Mouse (Mus musculus) kidney, adult 9 months (tissue): ENCODE data around the gene Hs2st1.

Source experiments
- DNase-seq: peaks from one replicate; pipeline ENCODE4 v3.0.0; 2022

Gene Hs2st1

DNA sequence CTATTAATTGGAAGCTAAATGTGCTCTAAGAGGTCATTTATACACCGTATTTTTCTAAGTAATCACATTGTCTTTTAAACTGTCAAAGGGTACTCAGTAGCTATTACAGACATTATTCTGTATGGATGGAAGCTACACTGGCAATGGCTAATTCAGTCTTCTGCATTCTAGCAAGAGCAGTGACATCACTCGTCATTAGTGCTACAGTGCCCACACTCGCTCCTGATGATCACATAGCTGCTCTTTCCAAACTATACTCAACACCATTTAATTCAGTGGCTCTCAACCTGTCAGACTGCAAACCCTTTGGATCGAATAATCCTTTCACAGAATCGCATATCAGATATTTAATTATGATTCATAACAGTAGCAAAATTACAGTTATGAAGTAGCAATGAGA lies 19.3 kb downstream of the Hs2st1 start:
- DNase-seq = no peak

DNA sequence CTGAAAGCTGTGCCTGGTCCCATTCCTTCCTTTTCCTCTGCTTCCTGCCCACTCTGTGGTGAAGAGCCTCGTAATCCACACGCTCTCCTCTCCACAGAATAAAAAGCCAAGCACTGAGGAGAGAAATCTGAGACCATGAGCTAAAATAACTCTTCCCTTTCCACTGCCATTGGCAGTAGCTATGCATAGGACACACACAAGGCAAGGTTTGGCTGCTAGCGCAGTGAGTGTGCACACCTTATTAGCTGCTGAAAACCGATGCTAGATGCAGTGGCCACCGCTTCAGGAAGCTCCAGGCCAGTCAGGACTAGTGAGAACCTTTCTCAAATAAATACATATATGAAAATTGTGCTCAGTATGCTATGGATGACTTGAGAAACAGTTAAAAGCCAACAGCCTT lies 19.9 kb downstream of the Hs2st1 start:
- DNase-seq = no peak

DNA sequence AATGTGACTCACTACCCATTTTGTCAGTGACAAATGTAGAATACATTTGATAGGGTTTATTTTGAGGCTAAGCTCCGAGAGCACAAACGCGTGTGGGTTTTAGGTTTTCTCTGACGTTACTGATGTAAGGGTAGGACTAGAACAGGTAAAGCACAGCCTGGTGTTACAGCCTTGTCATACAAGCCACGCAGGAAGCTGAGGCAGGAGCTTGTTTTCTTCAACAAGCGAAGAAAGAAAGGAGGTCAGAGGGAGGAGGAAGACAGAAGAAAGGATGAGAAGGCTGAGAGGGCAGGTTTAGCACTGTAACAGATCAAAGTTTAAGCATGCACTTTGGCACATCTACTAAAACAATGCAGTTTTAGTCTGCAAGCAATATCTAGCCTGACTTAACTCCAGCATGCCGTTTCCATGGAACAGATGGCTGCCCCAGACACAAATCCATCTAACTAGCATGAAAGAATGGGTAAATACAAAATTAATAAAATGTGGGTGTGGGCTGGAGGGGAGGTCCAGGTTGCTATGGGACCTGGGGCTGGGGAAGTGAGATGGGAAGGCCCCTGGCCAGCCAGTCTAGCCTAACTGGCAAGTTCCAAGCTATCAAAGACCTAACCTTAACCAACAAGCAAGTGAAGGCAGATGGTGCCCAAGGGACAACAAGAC lies 21.7 kb downstream of the Hs2st1 start:
- DNase-seq = peak; percentile 33

DNA sequence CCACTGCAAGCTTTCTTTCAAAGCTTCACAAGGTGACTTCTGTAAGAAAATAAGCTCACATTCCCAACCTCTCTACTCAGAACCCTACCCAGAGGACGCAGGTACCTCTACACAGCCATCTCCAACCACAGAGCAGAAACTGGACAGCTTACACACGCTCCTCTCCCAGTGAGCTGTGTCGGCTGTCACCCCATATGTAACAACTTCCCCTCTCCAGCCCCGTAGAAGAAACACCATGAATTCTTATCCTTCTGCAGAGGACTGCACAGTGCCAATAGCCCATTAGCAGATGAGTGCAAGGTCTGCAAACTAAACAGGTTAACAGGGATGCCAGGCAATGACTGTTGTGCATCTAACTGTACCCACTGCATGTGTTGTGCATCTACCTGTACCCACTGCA lies 23.5 kb downstream of the Hs2st1 start:
- DNase-seq = no peak

DNA sequence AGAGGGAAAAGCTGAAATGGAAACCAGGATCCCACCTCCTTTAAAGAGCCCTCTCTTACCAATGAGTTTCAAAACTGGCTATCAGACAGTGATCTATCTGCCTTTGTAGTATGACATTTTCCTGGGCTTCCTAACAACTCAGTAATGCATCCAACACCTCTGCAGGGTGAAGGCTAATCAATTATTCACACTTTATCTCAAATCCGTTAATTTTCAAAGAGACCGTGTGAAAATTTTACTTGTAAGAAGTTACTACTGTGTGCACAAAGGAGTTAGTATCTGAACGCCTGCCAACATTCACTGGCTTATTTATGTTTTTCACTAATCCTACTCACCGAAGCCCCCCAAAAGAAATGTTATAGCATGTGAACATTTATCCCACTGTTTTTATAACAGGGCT lies 24.1 kb downstream of the Hs2st1 start:
- no peak for DNase-seq

DNA sequence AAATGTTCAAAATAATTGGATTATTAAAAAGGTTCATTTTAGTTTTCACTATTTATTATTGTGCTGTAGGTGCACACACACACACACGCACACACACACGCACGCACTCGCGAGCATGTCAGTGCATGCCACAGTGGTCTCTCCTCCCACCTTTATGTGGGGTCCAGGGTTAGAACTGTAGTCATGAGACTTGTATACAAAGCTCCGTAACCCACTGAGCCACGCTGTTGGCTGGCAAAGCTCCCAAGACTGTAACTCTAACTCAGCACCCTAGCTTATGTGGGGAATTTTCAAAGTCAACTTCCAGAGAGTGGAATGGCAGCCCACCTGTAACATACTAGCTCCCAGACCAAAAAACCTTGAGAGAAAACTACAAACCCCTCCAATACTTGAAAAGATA lies 24.8 kb downstream of the Hs2st1 start:
- DNase-seq = no peak

DNA sequence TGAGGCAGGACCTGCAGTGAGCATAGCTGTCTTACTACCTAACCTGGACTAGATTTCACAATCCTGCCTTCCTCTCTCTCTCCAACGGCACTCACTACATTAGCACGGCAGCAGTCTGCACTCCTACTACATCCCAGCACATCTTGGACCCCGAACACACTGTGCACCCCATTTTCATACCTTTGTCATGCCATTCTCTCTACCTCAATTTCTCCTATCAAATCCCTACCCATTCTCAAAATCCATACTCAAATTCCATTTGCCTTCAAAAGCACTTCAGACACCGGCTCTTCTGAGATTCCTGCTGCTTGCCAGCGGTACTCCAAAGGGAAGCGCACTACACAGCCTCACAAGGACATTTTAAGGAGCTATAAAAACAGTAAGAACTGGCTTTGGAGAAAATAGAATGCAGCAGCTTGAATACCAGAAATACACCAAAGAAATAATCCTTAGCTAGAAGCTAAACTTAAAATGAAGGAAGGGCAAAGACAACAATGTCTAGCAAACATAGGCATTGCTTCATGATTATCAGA lies 28.0 kb downstream of the Hs2st1 start:
- no peak for DNase-seq

DNA sequence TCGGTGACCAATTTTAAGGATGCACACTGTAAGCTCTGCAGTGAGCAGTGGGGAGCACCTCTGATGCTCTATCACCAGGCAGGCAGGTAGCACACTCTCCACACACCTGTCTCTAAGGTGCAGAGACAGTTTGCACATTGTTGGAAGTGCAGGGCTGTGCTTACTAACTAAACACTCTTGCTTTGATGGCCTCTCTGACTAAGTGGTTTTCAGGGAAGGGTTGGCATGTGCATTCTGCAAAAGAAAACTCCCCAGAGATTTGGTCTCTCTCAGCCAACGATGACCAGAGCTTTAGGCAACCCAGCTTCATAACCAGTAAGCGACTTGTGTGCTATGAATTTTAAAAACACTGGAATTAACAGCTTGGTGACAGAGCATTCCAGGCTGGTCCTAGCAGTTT lies 29.2 kb downstream of the Hs2st1 start:
- DNase-seq = no peak

DNA sequence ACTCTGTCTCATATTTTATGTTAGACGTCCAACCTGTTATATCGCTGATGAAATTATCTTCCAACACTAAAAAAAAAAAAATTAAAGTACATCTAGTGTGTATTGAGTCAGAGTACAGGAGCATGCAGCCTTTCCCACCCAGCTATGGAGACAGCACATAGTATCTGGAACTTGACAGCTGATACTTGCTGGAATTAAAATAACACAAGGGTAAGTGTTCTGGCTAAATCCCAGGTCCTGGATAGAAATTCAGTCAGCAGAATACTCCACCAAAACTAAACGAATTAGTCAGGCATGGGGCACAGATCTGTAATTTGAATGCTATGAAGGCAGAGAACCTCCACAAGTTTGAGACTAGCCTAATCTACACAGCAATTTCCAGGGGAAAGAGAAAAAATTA lies 30.9 kb downstream of the Hs2st1 start:
- no peak for DNase-seq

DNA sequence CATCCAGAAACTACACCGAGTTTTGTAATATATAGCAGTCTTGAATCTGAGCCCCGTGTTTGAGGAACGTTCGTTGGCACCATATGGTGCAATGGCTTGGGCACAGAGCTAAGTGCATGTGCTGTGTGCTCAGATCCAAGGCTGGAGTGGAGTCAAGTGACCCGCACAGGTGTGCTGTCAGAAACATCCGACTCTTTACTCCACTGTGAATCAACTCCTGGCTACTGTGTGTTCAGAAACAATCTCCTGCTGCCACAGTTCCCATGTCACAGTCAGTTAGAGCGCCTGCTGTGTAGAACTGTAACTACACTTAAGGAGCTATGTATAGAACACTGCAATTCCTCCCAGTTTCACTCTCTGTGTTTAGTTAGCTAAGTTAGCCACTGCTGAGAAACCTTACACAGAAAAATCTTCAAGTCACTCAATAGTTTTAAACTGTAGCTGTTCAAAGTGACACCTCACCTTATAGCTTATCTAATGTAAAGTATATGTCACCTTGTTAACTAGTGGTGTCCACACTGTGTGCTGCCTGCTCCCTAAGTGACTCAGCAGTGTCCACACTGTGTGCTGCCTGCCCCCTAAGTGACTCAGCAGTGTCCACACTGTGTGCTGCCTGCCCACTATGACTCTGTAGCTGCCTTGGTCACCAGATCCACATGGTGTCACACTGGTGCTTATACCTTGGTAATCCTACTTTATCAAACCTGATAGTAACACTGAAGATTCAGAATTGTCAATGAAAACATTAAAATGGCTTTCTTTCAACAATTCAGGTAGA lies 32.7 kb downstream of the Hs2st1 start:
- no peak for DNase-seq

DNA sequence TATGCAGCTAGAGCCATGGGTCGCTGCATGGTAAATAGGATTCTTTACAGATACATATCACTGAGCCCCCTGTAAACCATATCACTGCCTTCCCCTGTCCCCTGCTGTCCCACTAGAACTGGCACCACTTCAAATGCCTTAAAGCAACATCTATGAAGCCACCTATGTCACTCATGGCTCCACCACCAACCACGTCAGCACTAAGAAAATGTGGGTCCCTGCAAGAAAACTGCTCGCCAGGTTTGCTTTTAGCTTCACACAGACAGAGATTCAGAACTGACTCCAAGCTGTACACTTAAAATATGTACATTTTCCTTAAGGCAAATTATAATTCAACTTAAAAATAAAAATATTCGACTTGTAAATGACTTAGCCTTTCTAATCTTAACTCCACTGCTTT lies 34.9 kb downstream of the Hs2st1 start:
- DNase-seq = no peak

DNA sequence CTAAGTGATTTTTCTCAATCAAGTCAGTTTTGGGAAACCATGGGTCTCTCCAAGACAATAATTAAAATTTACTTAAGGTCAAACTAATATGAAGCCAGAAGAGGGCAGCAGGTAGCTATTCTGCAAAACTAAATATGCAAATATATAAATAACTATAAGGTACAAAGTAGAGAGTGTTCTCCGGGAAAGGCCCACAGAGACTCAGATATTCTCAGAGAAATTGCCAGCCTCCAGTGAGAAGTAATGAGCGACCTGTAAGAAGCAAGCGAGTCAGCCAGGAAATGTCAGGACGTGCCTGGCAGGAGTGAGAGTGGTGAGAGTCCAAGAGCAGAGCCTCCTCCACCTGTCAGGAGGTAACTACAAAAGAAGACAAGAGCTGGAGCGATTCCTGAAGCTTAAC lies 39.0 kb downstream of the Hs2st1 start:
- DNase-seq = peak; percentile 52

DNA sequence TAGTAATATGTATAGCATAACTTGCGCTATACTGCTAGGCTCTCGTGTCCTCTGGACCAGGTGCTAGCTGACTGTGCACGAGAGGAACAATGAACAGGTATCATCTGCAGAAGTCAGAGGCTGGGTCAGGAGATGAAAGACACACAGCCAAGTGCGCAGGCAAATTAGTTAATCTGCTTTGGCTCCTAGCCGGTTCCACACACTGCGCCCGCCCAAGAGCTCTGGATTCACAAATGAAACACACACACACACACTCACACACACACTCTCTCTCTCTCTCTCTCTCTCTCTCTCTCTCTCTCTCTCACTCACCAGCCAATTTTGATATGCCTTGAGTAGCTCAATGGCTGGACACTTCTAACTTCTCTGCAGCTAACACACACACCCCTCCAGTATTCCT lies 42.1 kb downstream of the Hs2st1 start:
- no peak for DNase-seq

DNA sequence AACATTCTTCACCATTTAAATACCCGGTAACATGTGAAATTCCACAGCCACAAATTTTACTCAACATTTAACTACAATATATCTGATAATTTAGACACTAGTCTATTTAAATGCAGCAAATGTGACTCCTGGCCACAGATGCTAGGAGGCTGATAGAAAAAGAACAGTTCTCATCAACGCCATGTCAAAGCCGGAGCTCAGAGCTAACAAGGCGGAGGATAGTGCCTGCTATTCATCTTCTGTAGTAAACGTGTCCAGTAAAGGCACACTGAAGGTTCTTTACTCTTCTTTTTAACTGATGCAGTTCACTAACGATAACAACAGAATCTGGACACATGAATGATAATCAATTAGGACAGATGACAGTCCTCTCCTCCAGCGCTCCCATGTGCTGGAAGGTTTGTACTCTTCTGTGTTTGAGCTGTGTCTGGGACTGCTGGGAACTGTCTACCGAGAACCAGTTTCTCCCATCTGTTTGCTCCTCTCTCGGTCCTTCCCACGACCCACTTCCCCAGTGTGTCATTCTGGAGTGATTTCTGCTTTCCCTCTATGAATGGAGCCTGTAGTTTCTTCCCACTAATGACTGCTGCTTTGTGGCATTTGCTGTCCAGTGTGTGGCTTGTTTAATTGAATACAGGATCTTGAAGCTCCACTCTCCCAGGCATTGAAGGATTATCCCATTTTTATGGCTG lies 50.3 kb downstream of the Hs2st1 start:
- DNase-seq = no peak

DNA sequence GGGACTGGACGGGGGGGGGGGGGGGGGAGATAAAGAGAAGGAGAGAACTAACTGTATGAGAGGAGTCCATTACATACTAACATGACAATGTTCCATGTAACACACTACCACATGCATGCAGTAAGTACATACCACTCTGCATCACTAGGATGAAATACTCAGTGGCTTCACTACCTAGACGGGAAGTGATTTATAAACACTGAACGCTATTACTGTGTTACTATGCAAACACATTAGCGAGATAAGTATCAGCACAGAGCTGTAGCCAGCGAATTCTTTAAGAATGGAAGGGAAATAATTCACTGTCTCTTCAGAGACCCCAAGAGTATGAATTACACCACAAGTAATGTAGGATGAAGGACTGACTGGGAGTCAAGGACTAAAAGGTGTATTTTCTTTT lies 51.1 kb downstream of the Hs2st1 start:
- no peak for DNase-seq

DNA sequence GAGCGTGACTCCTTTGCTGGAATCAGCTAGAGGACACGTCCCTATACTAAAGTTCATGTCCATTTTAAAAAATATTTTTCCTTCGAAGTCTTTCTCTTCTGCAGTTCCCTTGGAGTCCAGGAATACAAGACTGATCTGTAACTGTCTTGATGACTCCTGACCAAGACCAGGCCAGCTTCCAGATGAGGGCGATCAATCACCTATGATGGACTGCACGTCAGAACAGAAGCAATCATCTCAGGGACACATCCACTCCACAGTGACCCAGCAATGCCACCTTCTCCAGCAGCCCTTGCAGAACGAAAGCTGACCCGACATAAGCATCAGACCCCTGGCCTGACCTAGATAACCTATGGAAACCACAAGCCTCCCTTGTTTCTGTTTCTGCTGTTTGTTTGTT lies 54.7 kb downstream of the Hs2st1 start:
- DNase-seq = no peak

DNA sequence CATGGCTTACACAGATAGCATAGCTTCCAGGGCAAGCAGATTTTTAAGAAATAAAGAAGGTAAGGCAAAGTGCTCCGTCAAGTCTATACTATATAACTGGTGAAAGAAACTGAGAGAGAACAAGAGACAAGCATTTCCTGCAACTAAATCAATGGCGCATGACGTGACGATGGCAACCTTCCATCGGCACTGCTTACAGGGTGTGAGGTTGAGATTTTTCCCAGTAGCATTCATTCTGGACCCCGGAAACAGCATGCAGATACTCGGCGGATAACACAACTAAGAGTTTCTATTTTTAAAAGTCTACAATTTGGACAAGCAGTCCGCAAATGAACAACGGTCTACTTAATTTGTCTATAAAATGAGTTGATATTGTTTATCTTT lies 55.9 kb downstream of the Hs2st1 start:
- DNase-seq = peak; percentile 40

DNA sequence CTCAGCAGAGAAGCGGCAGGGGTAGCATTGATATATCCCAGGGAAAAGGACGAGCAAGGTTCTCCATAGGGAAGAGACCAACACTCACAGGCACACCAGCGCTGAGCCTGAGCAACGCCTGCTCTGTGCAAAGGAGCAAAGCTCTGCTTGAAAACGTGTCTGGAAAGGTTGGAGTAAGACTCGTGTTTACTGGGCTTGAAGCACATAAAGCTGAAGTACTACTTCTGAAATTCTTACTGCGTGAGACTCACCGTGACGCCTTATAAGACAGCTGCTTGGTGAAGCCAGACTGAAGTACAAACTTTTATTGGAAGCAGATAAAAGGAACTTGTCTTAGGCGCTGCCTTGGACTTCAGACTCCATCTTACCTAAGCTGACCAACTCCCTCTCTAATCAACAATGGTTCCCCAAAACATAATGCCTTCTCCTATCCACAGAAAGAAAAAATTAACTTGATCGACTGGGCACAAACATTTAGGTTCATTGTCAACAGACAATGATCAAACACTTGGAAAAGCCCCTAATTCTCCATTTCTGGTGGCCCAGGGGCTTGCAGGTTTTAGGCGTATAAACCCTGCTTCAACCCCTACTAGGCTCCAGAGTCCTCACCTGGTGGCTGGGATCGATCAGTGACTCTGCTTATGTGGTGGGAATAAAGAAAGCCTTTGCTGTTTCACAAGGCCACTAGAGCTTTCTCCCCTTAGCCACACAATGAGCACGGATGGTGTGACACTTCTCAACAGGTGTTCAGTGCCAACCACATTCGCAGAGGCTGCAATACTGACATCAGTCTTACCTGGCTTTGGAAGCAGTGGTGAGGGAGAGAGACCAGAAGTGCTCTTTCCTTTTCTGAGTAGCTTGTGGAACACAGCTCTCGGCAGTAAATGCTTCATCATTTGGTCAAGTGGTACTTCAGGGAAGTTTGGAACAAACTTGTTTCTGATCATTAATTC lies 56.5 kb downstream of the Hs2st1 start:
- no peak for DNase-seq

DNA sequence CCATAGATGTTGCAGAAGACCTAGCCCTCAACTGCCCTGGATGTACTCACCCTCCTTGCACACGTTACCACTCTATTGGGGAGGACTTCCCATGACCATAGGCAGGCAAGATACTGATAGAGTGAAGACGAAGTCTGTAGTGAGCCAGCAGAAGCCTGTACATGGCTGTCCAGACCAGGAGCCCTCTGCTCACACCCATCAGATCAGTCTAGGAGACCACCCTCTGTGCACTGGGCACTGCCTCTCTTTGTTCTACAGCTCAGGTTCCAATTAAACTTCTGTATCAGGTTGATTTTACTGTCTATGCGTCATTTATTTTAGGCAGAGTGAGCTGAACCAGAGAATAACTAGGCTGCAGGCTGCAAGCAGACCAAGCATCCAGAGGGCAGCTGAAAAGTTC lies 59.3 kb downstream of the Hs2st1 start:
- no peak for DNase-seq

DNA sequence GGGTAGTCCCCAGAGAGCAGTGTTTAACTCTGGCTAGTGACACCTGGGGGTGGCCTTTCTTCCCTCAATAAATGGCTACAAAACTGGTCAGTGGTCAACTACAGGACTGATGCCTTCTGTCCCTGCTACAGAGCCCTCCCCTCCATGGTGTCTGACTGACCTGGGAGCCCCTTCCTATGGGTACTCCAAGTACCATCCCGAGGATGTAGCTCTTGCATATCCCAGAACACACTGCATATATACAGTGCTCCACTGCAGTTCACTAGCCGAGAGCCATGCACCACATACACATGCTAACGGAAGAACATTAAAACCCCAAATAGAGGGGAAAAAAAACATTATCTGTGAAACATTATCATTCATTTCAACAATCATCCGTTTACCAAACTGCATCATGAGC lies 61.6 kb downstream of the Hs2st1 start:
- DNase-seq = no peak

DNA sequence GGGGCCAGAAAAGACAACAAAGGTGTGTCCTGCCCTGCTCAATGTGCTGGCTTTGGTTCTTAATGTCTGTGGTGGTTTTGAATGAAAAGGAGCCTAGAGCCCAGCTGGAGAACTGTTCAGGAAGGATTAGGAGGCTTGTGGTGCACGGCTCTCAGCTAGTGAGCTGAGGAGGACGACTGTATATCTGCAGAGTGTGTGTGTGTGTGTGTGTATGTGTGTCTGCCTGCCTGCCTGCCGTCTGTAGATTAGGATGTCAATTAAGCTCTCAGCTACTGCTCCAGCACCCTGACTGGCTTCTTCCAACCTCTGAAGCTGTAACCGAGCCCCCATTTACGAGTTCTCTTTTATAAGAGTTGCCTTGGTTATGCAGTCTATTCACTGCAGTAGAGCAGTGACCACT lies 62.1 kb downstream of the Hs2st1 start:
- no peak for DNase-seq

DNA sequence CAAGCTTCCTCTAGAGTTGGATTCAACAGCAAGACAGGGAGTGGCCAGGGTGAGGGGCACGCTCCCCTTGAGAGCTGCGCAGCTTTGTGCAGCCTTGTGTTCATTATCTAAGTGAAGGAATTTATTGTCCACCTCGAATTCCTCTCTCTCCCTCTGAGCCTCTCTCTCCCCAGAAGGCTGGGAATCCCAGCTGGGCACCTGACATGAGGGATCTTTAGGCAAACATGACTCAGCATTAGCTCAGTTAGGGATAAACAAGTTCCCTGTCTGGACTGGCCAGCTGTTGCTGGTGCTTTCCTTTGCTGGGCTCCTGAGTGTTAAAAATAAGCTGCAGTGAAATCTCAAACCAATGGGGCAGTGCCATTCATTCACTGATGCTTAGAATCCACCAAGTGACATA lies 63.8 kb downstream of the Hs2st1 start:
- DNase-seq = peak; percentile 8

DNA sequence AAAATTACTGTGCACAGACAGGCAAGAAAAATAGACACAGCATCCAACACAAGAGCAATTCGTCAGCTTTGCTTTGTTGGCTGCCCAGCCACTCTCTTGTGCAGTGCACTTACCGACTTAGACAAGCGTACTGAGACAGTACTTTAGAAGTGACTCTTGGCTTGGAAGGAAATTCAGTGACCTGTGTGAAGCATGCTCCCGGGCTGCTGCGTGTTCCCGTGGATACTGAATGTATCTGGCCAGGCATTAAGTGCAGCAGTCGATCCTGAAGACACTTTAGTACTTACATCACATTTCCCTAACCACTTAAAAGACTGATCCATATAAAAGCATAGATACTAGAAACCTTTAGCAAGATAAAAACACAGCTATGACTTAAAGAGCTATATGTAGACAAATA lies 68.1 kb downstream of the Hs2st1 start:
- no peak for DNase-seq
